Mouse (Mus musculus) retina, postnatal 7 days (tissue): ENCODE results near the gene Actr1a.

Experiments used
- DNase-seq: peaks from one replicate; pipeline ENCODE4 v3.0.0-alpha.2; 2012; ENCODE audit warnings: low read depth, low spot score

Actr1a gene

GRCm38 (mm10) chr19:46350168-46350932, 45.2 kb downstream of the Actr1a start, which contains the start of gene 2310034G01Rik:
Gene 2310034G01Rik, minus strand, starts transcription at chr19:46350302.
- no peak for DNase-seq

DNA sequence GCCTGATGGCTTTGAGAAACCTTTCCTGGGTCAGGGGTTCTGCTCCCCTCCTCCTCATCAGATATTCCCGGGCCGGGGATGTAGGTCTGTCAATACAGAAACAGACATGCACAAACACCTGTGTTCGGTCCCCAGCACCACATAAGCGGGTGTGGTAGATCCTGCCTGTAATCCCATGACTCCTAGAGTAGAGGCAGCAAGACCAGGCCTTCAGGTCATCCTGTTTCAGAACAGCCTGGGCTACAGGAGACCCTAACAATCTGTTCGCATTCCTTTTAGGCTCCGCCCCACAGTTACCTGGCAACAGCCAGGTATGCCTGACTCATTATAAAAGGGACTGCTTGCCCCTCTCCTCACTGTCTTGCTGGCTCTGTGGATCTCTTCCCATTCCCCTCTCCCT, 46.0 kb downstream of the Actr1a start:
- no peak for DNase-seq

DNA sequence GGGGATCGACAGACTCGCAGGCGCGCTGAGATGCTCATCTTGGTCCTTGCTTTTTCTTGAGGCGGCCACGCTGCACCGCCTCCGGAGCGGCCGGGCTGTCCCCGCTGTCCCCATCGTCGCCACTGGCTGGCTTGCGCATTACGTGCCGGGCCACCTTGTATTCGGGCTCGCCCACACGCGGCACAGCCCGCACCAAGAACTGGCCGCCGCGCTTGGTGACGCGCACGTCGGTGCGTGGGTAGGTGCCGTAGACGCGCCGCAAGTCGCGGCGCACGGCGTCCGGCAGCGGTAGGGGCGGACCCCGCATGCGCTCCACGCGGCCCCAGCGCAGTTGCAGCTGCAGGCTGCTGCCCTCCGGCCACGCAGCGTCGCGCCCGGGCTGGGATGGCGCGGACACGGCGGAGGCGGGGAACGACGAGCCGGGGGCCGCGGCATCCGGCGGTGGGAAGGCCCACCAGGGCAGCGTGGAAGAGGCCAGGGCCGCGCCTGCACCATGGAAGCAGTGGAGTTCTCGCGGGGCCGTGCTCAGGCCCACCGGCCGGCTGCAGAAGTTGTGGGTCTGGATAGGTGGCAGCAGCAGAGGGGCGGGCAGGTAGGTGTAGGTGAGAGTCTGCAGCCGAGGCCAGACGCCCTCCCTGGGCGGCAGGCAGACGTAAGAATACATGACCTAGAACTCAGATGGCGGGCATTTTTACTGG, 46.6 kb downstream of the Actr1a start:
- peak; percentile 77 for DNase-seq

DNA sequence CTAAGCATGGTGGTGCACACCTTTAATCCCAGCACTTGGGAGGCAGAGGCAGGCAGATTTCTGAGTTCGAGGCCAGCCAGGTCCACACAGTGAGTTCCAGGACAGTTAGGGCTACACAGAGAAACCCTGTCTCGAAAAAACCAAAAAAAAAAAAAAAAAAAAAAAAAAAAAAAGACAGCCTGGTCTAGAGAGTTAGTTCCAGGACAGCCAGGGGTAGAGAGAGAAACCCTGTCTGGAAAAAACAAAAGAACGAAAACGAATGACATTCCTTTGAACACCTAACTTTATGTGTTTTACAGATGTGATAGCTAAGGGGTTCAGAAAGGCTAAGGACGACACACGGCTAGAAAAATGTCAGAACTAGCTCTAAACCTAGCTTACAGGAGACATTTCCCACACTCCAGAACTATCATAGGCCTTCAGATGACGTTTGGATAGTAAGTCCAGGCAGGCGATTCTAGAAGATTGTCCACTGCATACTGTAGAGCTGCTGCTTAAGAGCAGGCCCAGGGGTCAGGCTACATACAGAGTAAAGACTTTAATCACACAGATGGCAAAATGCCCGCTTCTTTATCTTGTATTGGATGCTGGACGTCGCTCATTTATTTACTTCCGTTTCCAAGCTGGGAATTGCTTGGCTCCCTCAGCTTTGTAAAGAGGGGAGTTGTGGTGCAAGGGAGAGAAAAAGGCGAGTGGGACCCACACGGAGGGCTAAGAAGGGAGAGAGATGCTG, 47.4 kb downstream of the Actr1a start:
- no peak for DNase-seq

DNA sequence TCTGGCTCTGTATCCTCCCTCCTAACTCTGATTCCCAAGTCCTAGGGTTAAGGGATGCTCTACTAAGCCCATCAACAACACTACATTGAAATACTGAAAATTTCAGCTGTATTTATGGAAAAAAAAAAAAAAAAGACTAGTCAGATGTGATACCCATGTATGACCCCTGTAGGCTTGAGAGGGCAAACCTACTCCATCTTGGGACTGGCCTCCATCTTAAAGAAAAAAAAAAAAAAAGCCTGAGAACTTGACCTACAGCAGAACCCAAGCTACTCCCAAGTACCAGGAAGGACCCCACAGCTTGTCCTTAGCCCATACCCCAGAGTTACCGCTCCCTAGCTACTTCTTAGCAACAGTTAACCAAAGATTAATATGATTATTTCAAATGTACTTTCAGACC, 48.4 kb downstream of the Actr1a start:
- no peak for DNase-seq

DNA sequence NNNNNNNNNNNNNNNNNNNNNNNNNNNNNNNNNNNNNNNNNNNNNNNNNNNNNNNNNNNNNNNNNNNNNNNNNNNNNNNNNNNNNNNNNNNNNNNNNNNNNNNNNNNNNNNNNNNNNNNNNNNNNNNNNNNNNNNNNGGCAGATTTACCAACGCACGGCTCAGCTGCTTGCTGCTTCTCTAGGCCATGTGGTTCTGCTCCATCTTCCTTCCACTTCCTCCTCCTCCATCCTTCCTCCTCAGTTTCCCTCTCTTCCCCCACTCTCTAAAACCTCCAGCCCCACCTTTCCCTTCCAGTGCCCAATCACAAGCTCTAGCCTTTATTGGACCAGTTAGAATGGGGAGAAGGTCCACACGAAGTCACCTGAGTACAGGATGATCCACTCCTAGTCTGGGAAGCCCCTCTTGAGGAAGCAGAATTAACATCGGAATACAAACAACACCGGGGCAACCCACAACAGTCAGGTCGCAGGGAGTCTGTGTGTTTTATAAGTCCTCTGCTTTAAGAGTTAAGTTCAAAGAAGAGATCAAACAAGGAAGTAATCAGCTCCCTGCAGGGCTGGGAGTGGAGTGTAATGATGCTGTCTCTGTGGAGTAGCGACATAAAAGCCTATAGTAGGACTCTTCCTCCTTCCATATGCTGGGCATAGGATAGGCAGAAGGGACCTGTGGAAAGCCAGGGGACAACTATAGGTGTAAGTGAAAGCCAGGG, 50.7 kb downstream of the Actr1a start:
- no peak for DNase-seq

DNA sequence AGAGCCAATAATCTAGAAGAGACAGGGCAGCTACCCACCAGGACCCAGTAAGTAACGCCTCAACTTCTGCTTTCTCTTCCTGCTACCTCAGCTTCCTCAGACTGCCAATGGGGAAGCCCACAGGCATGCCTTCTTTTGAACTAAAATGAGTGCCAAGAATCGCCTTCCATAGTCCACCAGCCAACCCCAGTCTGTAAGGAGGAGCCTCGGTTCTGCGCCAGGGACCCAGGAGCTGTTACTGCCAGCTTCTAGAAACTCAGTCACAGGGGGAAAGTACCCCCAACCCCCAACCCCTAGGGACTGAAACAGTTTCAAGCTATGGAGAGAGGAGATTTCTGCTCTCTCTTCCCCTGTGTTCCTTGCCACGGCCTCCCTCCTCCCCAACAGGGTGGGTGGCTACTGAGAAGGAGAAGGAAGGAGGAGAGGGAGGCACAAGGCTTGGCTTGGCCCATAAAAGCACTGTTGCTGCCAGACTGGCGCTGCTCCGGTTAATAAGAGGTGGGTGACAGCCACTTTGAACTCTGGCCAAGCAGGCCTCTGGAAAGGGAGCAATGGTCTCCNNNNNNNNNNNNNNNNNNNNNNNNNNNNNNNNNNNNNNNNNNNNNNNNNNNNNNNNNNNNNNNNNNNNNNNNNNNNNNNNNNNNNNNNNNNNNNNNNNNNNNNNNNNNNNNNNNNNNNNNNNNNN, 56.1 kb downstream of the Actr1a start:
- no peak for DNase-seq

DNA sequence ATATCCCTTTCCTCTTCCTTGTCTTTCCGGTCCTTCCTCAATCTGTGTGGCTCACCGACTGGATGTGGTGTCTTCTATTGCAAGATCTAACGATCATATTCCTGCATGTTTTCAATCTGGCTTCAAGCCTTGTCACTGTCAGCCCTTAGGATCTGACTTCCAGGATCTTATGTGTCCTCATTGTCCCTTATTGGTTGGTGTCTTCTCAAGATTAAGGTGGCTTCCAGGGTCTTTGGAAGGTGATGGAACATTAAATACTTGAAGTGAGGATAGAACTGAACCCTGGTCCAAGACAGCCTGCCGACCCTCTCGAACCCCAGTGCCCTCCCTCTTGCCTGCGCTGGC, 56.6 kb downstream of the Actr1a start:
- no peak for DNase-seq

GRCm38 (mm10) chr19:46338331-46338936, 57.1 kb downstream of the Actr1a start, which contains the start of gene Cuedc2:
Gene Cuedc2, minus strand, starts transcription at chr19:46338702.
- DNase-seq = peak; percentile 95

DNA sequence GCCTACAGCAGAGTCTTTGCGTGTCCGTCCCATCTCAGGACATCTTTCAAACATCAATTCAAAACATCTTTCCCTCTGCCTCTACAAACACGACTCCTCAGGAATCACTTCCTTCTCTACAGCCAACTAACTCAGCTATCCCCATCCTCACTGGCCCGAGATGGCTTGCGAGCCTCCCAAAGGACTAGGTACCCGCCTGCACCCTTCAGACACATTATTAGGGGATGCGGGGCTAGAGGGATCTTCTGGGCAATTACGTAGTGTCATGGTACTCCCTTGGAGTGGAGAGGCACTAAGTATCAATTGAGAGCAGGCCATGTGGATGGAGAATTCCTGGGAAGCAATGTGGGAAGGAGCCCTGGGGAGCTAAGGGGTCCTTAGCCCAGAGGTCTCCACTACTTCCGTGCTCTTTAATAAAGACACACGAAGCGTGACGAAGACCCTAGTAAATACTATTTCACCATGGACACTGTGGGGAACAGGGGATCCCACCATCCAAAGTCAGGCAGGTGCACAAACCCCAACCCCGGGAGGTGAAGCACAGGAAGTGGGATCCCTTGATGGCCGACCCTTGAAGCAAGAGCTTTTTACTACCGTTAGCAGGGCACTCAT, 57.7 kb downstream of the Actr1a start:
- no peak for DNase-seq

- DNase-seq = no peak
Measured at GRCm38 (mm10) chr19:46333906-46334305, 61.6 kb downstream of the Actr1a start.

- DNase-seq = no peak
Measured at GRCm38 (mm10) chr19:46332721-46333339, 62.7 kb downstream of the Actr1a start.

GRCm38 (mm10) chr19:46331936-46332335, 63.6 kb downstream of the Actr1a start:
- DNase-seq = no peak

- no peak for DNase-seq
Measured at GRCm38 (mm10) chr19:46331326-46331725, 64.2 kb downstream of the Actr1a start.

GRCm38 (mm10) chr19:46330696-46331095, 64.9 kb downstream of the Actr1a start:
- DNase-seq = no peak

GRCm38 (mm10) chr19:46329951-46330350, 65.6 kb downstream of the Actr1a start:
- DNase-seq = peak; percentile 69

DNA sequence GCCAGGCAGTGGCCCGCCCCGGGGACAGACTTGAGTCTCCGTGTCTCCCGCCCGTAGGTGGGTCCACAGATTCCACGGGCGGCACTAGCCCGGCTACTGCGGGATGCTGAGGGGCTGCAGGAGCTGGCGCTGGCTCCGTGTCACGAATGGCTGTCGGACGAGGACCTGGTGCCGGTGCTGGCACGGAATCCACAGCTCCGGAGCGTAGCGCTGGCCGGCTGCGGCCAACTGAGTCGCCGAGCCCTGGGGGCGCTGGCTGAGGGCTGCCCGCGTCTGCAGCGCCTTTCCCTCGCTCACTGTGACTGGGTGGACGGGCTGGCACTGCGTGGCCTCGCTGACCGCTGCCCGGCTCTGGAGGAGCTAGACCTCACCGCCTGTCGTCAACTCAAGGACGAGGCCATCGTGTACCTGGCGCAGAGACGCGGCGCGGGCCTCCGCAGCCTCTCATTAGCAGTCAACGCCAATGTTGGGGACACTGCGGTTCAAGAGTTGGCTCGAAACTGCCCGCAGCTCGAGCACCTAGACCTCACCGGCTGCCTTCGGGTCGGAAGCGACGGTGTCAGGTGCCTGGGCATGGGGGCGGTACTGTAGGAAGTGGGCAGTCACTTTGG, 66.4 kb downstream of the Actr1a start:
- DNase-seq = no peak

DNA sequence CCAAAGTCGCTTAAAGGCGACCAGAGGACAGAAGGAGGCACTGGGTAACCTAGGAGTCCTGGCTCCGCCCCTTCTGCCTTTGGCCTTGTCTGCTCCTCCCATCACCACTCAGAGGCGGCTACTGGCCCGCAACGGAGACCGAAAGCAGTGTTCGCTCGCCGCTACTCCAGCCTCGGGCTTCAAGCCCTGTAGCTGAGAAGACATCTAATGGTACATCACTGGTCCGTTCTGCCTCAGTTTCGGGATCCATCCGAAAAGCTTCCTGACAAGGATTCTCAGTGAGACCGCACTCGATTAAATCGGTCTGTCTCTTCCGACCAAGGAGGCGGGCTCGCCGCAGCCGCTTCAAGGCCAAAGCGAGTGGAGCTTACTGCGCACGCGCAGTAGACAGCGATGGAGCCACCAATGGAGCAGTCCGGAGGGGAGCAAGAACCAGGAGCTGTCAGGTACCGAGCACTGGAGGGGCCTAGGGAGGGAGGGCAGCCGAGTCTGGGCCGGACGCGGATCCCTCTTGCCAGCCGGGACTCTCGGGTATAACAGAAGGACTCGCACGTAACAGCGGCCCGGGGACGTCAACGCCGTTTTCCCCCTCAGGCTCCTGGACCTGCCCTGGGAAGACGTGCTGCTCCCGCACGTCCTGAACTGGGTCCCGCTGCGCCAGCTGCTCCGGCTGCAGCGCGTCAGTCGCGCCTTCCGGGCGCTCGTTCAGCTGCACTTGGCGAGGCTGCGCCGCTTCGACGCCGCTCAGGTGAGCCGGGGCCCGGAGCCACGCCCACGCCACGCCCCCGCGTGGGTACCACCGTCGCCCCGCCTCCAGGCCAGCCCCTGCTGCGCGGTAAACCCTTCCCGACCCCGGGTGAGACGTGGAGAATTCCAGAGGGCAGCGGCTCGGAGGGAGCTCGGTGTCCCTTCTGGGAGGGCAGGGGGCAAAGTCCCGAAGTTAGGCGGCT, 67.2 kb downstream of the Actr1a start, which contains the start of gene Fbxl15:
Fbxl15 (plus strand) TSS at position 104 of the 950 bp plus-strand sequence.
- peak; percentile 92 for DNase-seq
